Mouse (Mus musculus) embryonic fibroblast, embryonic 13.5 days (primary cell): ENCODE measurements around the gene Cldn3. TPM values are rescaled to one million over a fixed set of nuclear protein-coding genes. Genes with fewer than 3 reads are reported as not detected.
"Not testable (repeated sequence)": the region's sequence is repeated elsewhere in the genome, so short reads cannot be mapped to it uniquely, and the experiment has no call there.

Experiments
- H3K27ac ChIP-seq: 2 replicates; pipeline ENCODE4 v1.5.1; 2012; ENCODE audit warnings: low read length, control low read depth, inconsistent platforms; ENCODE audit not compliant: insufficient read depth
- H3K4me1 ChIP-seq: 2 replicates; pipeline ENCODE4 v1.6.1; 2011; ENCODE audit warnings: low read length; ENCODE audit not compliant: control insufficient read depth, insufficient read depth
- H3K4me3 ChIP-seq: 2 replicates; pipeline ENCODE4 v1.5.1; 2011; ENCODE audit warnings: mild to moderate bottlenecking, control low read depth, low read length; ENCODE audit not compliant: insufficient read depth
- CTCF ChIP-seq: IDR thresholded peaks from 2 replicates; pipeline ENCODE4 v1.5.1; 2011; ENCODE audit warnings: mild to moderate bottlenecking, control low read depth, low read length, moderate library complexity, borderline replicate concordance; ENCODE audit not compliant: insufficient read depth
- POLR2A ChIP-seq: IDR thresholded peaks from 2 replicates; pipeline ENCODE4 v1.6.1; 2011; ENCODE audit warnings: low read depth, mild to moderate bottlenecking, control low read depth, low read length, moderate library complexity
- polyA plus RNA-seq: library from polyadenylated mRNA; stranded (reverse); fragments of >200 nt; gene quantifications from 2 replicates; pipeline ENCODE4 v1.2.4, GENCODE M21; 2011; ENCODE audit warnings: low read depth; ENCODE audit not compliant: missing spikeins, insufficient read length

Gene Cldn3
- polyA plus RNA-seq, 1 experiment = not detected

- H3K27ac ChIP-seq = no peak within 1 kb of the TSS
- no peak for TF ChIP-seq CTCF
- TF ChIP-seq POLR2A = no peak
- peaks cover 18% of the 10 kb centered on the region; the same call in 1 of the 2 replicates for H3K4me1 ChIP-seq
- no peak within 1 kb of the TSS for H3K4me3 ChIP-seq
These were observed 39.2 kb upstream of the Cldn3 start, which contains the start of gene Cldn4 for GRCm38 (mm10) chr5:134946857-134947255. Gene Cldn4, minus strand, starts transcription at chr5:134946934.

GRCm38 (mm10) chr5:134947420-134948084 lies 38.5 kb upstream of the Cldn3 start:
- Histone ChIP-seq H3K4me3 (no peak overlapping the region), H3K27ac (no peak overlapping the region), H3K4me1 (peaks cover 18% of the 10 kb centered on the region; the same call in 1 of the 2 replicates)
- TF ChIP-seq CTCF = no peak
- no peak for TF ChIP-seq POLR2A

GRCm38 (mm10) chr5:134948085-134948439 lies 38.0 kb upstream of the Cldn3 start:
- Histone ChIP-seq H3K27ac (no peak overlapping the region), H3K4me1 (peaks cover 13% of the 10 kb centered on the region; the same call in 1 of the 2 replicates), H3K4me3 (no peak overlapping the region)
- no peak for TF ChIP-seq POLR2A
- TF ChIP-seq CTCF = no peak

GRCm38 (mm10) chr5:134951053-134951884 lies 34.7 kb upstream of the Cldn3 start:
- Histone ChIP-seq H3K4me1 (peaks cover 16% of the 10 kb centered on the region), H3K27ac (no peak overlapping the region), H3K4me3 (no peak overlapping the region)
- no peak for TF ChIP-seq POLR2A
- no peak for TF ChIP-seq CTCF

- peaks cover 22% of the 10 kb centered on the region for H3K4me1 ChIP-seq
- no peak overlapping the region for H3K4me3 ChIP-seq
- TF ChIP-seq POLR2A (no peak), CTCF (no peak)
- no peak overlapping the region for H3K27ac ChIP-seq
These were observed 30.5 kb upstream of the Cldn3 start for GRCm38 (mm10) chr5:134955491-134955890.

- no peak overlapping the region for H3K4me3 ChIP-seq
- H3K27ac ChIP-seq = 0 out of 2 replicates have a peak overlapping the region, but pooled peaks have one; percentile 39
- H3K4me1 ChIP-seq = peaks cover 19% of the 10 kb centered on the region
- no peak for TF ChIP-seq CTCF
- TF ChIP-seq POLR2A = no peak
These were observed 26.9 kb upstream of the Cldn3 start for GRCm38 (mm10) chr5:134959114-134959513.

GRCm38 (mm10) chr5:134960430-134960829 lies 25.6 kb upstream of the Cldn3 start:
- TF ChIP-seq CTCF (no peak), POLR2A (no peak)
- no peak overlapping the region for H3K4me3 ChIP-seq

GRCm38 (mm10) chr5:134961519-134961918 lies 24.5 kb upstream of the Cldn3 start:
- Histone ChIP-seq H3K4me1 (peaks cover 15% of the 10 kb centered on the region; the same call in 1 of the 2 replicates), H3K4me3 (no peak overlapping the region), H3K27ac (no peak overlapping the region)
- TF ChIP-seq POLR2A (no peak), CTCF (no peak)

More at GRCm38 (mm10) chr5:134960430-134960829, 25.6 kb upstream of the Cldn3 start:
- Histone ChIP-seq H3K4me1 (peaks cover 17% of the 10 kb centered on the region; the same call in 1 of the 2 replicates), H3K27ac (no peak overlapping the region)

- peak overlapping the region; percentile 59 for H3K27ac ChIP-seq
These were observed 22.5 kb upstream of the Cldn3 start for GRCm38 (mm10) chr5:134963546-134963945.

GRCm38 (mm10) chr5:134964655-134965054 lies 21.4 kb upstream of the Cldn3 start:
- H3K4me3 ChIP-seq, H3K27ac ChIP-seq, H3K4me1 ChIP-seq: not testable (repeated sequence)

More at GRCm38 (mm10) chr5:134963546-134963945, 22.5 kb upstream of the Cldn3 start:
- no peak overlapping the region for H3K4me3 ChIP-seq
- peaks cover 13% of the 10 kb centered on the region; the same call in 1 of the 2 replicates for H3K4me1 ChIP-seq
- TF ChIP-seq CTCF (no peak), POLR2A (no peak)
